Mouse (Mus musculus) small intestine, adult 2 months (tissue): ENCODE data around the gene Ssbp3.

Source experiments
- CTCF ChIP-seq: fragments of 200-500 bp; IDR thresholded peaks from 2 replicates; pipeline ENCODE4 v1.5.1; 2012; ENCODE audit warnings: low read depth, mild to moderate bottlenecking, control low read depth, inconsistent platforms, low read length, moderate library complexity, mixed read lengths; ENCODE audit not compliant: insufficient replicate concordance, insufficient read length; ENCODE audit errors: extremely low read depth
- POLR2A ChIP-seq: fragments of 200-500 bp; IDR thresholded peaks from 2 replicates; pipeline ENCODE4 v1.6.1; 2012; ENCODE audit warnings: low read depth, mild to moderate bottlenecking, control low read depth, inconsistent platforms, low read length, moderate library complexity

DNA sequence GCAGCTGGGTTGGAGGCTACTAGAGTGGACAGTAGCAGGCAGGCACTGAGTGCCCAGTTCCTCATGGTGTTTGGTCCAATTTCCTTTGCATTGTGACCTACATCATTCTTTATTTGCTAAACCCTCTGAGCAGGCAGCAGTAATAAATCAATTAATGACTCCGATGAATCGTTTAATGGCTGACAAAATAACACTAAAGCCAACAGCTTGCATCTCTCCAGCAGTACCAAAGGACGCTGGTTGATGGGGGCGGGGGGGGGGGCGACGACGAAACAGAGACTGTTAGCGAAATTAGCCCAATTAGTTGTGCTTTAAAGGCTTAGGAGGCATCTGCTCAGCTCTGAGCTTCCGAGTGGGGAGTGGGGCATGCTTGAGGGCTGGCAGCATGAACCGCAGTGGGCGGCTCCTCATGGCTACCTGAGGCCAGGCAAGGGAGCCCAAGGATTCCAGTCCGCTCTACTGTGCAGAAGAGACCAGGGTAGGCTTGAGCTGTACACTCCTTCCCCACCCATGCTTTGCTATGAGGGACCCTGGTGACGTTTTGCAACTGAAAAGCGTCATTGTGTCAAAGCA, 91.5 kb downstream of the Ssbp3 start:
- TF ChIP-seq CTCF (no peak), POLR2A (no peak)
